Mouse (Mus musculus): ENCODE data around the gene Gas7.

- TF ChIP-seq CTCF (IDR thresholded peaks at IDR 0.05; ENCODE audit: low read depth): no peak
- no peak for TF ChIP-seq EP300 (IDR thresholded peaks at IDR 0.05; ENCODE audit: low read depth)
These were observed 70.6 kb downstream of the Gas7 start for GRCm38 (mm10) chr11:67525841-67526240.
